Mouse (Mus musculus) heart, adult 2 months (tissue): ENCODE results near the gene Bfar. TPM values are rescaled to one million over a fixed set of nuclear protein-coding genes. Genes with fewer than 3 reads are reported as not detected.

Experiments used
- DNase-seq, 2 experiments: peaks; one replicate each; pipeline ENCODE4 v3.0.0; 2021
- H3K27ac ChIP-seq: fragments of 200-600 bp; 2 replicates; pipeline ENCODE4 v1.8.1; 2022
- H3K27me3 ChIP-seq: fragments of 200-500 bp; 2 replicates; pipeline ENCODE4 v1.6.1; 2012; ENCODE audit warnings: mild to moderate bottlenecking, low read length, inconsistent platforms, mixed read lengths; ENCODE audit not compliant: control insufficient read depth, insufficient read depth
- H3K36me3 ChIP-seq: fragments of 200-500 bp; 2 replicates; pipeline ENCODE4 v1.6.1; 2012; ENCODE audit warnings: low read length, inconsistent platforms; ENCODE audit not compliant: control insufficient read depth, insufficient read depth
- H3K4me1 ChIP-seq: fragments of 200-500 bp; 2 replicates; pipeline ENCODE4 v1.6.1; 2011; ENCODE audit warnings: low read length; ENCODE audit not compliant: control insufficient read depth, insufficient read depth
- H3K4me3 ChIP-seq: fragments of 200-600 bp; 2 replicates; pipeline ENCODE4 v1.8.1; 2022
- H3K79me2 ChIP-seq: fragments of 200-500 bp; replicated peaks from 2 replicates; pipeline ENCODE4 v1.6.1; 2012; ENCODE audit warnings: mild to moderate bottlenecking, inconsistent platforms, low read length, moderate library complexity, mixed read lengths; ENCODE audit not compliant: control insufficient read depth, insufficient read depth
- H3K9ac ChIP-seq: fragments of 200-500 bp; 2 replicates; pipeline ENCODE4 v1.6.1; 2012; ENCODE audit warnings: low read depth, mild to moderate bottlenecking, control low read depth, inconsistent platforms, low read length, mixed read lengths
- CTCF ChIP-seq: fragments of 200-600 bp; IDR thresholded peaks from 2 replicates; pipeline ENCODE4 v1.8.1; 2022; ENCODE audit warnings: antibody characterized with exemption, mild to moderate bottlenecking, moderate library complexity
- EP300 ChIP-seq: fragments of 200-500 bp; IDR thresholded peaks from 2 replicates; pipeline ENCODE4 v1.6.1; 2011; ENCODE audit warnings: low read depth, low read length, control low read depth; ENCODE audit not compliant: insufficient read depth
- POLR2A ChIP-seq: fragments of 200-500 bp; IDR thresholded peaks from 2 replicates; pipeline ENCODE4 v1.6.1; 2011; ENCODE audit warnings: mild to moderate bottlenecking, low read depth, low read length, control low read depth; ENCODE audit not compliant: insufficient read depth
- WGBS: fragments of 180-500 bp; shearing (Covaris S2); methylation state at CpG from one replicate; pipeline ENCODE4 v1.1.7; 2018; 5-methylcytosine and 5-hydroxymethylcytosine counted together
- intact Hi-C: fragments of 180-260 bp; cut with DNase I; formaldehyde crosslinking; loops from one replicate; pipeline ENCODE4 v1.15.1; 2025
- polyA plus RNA-seq: library from polyadenylated mRNA; depleted of rRNA; stranded (reverse); fragments of >200 nt; gene quantifications from 2 replicates; pipeline ENCODE4 v1.2.3, GENCODE M21; 2012
- total RNA-seq, 2 experiments: library from RNA; stranded (reverse); gene quantifications; 2 replicates each; pipeline ENCODE4 v1.2.3; 2021

Gene Bfar
- total and polyA plus RNA-seq, 3 experiments, result 35.2 to 51.6 (median 41.8) TPM

GRCm38 (mm10) chr16:13704676-13705075, 33.0 kb downstream of the Bfar start:
- Histone ChIP-seq H3K27me3 (no peaks in the 10 kb centered on the region), H3K27ac (no peak overlapping the region), H3K4me1 (no peaks in the 10 kb centered on the region), H3K4me3 (no peak overlapping the region), H3K9ac (no peak overlapping the region), H3K36me3 (no peaks in the 10 kb centered on the region), H3K79me2 (no peaks in the 10 kb centered on the region)
- no peak for DNase-seq
- intact Hi-C loops, result no loop called here
- 96% methylated on average over 10 of the region's 10 CpGs for WGBS
- no peak for TF ChIP-seq POLR2A
- no peak for TF ChIP-seq EP300
- TF ChIP-seq CTCF, result no peak

DNA sequence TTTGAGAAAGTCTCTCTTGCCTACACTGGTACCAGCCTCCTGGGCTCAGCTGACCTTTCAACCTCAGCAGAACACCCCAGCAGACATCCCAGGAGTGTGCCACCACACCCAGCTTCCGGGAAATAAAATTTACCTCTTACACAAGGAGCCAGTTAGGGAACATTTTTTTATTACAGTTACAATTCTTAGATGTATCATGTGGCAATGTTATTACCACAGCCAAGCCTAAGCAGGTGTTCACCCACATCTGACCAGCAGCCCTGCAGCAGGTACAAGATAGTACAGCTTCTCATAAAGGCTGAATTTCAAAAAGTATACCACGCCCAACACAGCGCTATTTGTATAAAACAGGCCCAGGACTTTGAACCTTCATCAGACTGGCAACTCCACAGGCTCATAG, 43.3 kb downstream of the Bfar start:
- TF ChIP-seq CTCF (no peak), POLR2A (no peak), EP300 (no peak)
- H3K4me1 ChIP-seq, result no peaks in the 10 kb centered on the region
- 93% methylated on average over 3 of the region's 3 CpGs for WGBS
- no peak for DNase-seq
- H3K9ac ChIP-seq, result no peak overlapping the region
- no peaks in the 10 kb centered on the region for H3K79me2 ChIP-seq
- H3K4me3 ChIP-seq, result no peak overlapping the region
- H3K36me3 ChIP-seq, result no peaks in the 10 kb centered on the region
- H3K27me3 ChIP-seq, result no peaks in the 10 kb centered on the region
- intact Hi-C loops, result no loop called here
- no peak overlapping the region for H3K27ac ChIP-seq

DNA sequence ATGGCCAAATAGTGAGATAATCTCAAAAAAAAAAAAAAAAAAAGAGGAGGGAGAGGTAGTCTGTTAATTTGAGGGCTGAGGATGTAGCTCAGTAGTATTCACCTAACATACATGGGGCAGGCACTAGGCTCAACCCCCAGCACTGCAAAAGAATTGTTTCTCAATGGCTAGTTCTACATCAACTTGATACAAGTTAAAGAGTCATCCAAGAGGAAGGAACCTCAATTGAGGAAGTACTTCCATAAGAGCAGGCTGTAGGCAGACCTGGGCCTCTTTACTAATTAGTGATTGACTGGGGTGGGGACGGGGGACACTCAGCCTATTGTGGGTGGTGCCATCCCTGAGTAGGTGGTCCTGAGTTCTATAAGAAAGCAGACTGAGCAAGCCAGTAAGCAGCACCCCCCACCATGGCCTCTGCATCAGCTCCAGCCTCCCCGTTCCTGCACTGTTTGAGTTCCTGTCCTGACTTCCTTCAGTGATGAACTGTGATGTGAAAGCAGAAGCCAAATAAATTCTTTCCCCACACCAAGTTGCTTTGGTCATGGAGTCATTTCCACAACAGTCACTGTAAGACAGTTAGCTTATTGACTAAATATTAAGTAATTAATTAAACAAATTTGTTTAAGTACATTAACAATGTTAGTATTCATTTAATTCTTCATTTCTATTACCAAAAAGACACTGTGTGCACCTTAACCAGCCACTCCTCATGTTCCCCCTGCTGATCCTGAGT, 45.3 kb downstream of the Bfar start:
- Histone ChIP-seq H3K4me1 (no peaks in the 10 kb centered on the region), H3K4me3 (no peak overlapping the region), H3K27ac (no peak overlapping the region), H3K36me3 (no peaks in the 10 kb centered on the region), H3K27me3 (no peaks in the 10 kb centered on the region), H3K9ac (no peak overlapping the region), H3K79me2 (no peaks in the 10 kb centered on the region)
- DNase-seq, result no peak
- TF ChIP-seq EP300 (no peak), CTCF (no peak), POLR2A (no peak)
- intact Hi-C loops, result no loop called here
- 75% methylated on average over 2 of the region's 2 CpGs for WGBS

- no peak overlapping the region for H3K4me3 ChIP-seq
- intact Hi-C loops, result no loop called here
- H3K36me3 ChIP-seq, result no peaks in the 10 kb centered on the region
- no peak for DNase-seq
- no peak overlapping the region for H3K27ac ChIP-seq
- TF ChIP-seq EP300, result no peak
- no peak for TF ChIP-seq CTCF
- TF ChIP-seq POLR2A, result no peak
- H3K79me2 ChIP-seq, result no peaks in the 10 kb centered on the region
- H3K9ac ChIP-seq, result no peak overlapping the region
- no peaks in the 10 kb centered on the region for H3K27me3 ChIP-seq
- 33% methylated on average over 10 of the region's 10 CpGs for WGBS
- H3K4me1 ChIP-seq, result no peaks in the 10 kb centered on the region
Measured at GRCm38 (mm10) chr16:13722937-13723336, 51.3 kb downstream of the Bfar start.

DNA sequence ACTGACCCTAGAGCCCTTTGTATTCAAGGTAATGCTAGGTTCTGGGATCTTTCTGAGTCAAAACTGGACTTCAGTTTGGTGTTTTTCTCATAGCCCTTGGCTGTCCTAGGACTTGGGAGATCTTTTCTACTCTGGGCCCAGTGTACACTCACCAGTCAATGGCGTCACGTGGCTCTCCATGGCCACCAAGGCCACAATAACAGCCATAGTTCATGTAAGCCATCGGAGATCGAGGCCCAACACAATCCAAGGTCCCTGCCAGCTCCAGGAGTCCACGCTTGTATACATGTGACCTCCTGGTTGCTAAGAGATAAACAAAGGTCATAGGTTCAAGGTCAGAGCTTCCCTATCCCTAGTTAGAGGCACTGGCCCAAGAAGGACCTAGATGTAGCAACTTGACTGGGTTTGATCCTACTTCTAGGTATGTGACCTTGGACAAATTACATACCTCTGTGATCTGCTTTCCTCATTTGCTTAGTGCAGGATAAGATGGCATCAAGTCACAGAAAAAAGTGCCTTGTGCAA, 56.2 kb downstream of the Bfar start:
- H3K9ac ChIP-seq, result no peak overlapping the region
- intact Hi-C loops, result no loop called here
- H3K4me1 ChIP-seq, result no peaks in the 10 kb centered on the region
- no peak for DNase-seq
- no peaks in the 10 kb centered on the region for H3K79me2 ChIP-seq
- WGBS, result 86% methylated on average over 5 of the region's 5 CpGs
- no peaks in the 10 kb centered on the region for H3K27me3 ChIP-seq
- no peak overlapping the region for H3K4me3 ChIP-seq
- TF ChIP-seq POLR2A (no peak), EP300 (no peak), CTCF (no peak)
- H3K27ac ChIP-seq, result no peak overlapping the region
- no peaks in the 10 kb centered on the region for H3K36me3 ChIP-seq

DNA sequence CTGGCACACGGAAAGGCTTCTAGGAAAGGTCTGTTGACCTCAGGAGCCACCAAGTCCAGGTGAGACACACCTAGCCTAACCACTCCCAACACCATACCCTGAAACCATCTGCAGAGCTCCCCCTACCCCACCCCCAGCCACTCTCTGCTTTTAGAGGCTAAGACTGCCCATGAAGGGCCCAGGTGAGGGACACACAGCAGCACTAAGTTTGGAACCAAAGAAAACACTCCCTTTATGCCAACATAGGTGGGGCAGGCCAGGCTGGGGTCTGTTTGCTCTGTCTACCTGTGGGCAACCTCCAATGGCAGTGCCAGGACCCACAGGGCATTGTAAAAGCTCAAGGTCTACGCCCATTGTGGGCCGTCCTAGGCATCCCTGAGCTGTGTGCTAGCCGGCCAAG, 57.8 kb downstream of the Bfar start:
- no peak for DNase-seq
- TF ChIP-seq EP300, result no peak
- no peak for TF ChIP-seq POLR2A
- TF ChIP-seq CTCF, result no peak
- Histone ChIP-seq H3K27ac (no peak overlapping the region), H3K4me1 (no peaks in the 10 kb centered on the region), H3K27me3 (no peaks in the 10 kb centered on the region), H3K4me3 (no peak overlapping the region), H3K9ac (no peak overlapping the region), H3K36me3 (no peaks in the 10 kb centered on the region), H3K79me2 (no peaks in the 10 kb centered on the region)
- 92% methylated on average over 4 of the region's 4 CpGs for WGBS
- intact Hi-C loops, result no loop called here
